Mouse (Mus musculus) testis, postnatal 10 days (tissue): ENCODE results near the gene Stum.
"Not testable (repeated sequence)": the region's sequence is repeated elsewhere in the genome, so short reads cannot be mapped to it uniquely, and the experiment has no call there.

Experiments used
- DNase-seq: peaks from one replicate; pipeline ENCODE4 v3.0.0; 2021; ENCODE audit warnings: low spot score

The Stum gene

GRCm38 (mm10) chr1:180404706-180405105 lies 78.6 kb downstream of the Stum start:
- DNase-seq: no peak

GRCm38 (mm10) chr1:180403694-180404606 lies 79.4 kb downstream of the Stum start:
- no peak for DNase-seq

- DNase-seq: no peak
Measured at GRCm38 (mm10) chr1:180403357-180403693, 80.0 kb downstream of the Stum start.

- DNase-seq: no peak
Measured at GRCm38 (mm10) chr1:180402481-180403081, 80.7 kb downstream of the Stum start.

DNA sequence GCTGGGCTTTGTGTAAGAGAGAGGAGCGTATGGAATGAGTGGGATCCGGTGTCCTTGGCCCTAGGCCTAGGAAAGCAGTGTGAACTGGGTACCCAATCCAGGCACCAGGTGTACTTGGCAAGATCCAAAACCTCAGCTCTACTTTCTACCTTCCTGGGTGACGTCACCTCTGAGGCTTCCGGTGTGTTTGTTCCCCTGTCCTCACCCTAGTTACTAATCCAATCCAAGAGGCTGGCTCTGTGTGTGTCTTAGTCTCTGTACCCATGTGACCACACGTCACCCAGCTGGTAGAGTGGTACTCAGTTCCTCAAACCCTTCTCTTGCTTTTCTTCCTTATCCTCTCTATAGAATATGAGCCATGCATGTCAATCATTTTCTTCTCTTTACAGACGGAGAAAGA lies 81.6 kb downstream of the Stum start:
- no peak for DNase-seq

DNA sequence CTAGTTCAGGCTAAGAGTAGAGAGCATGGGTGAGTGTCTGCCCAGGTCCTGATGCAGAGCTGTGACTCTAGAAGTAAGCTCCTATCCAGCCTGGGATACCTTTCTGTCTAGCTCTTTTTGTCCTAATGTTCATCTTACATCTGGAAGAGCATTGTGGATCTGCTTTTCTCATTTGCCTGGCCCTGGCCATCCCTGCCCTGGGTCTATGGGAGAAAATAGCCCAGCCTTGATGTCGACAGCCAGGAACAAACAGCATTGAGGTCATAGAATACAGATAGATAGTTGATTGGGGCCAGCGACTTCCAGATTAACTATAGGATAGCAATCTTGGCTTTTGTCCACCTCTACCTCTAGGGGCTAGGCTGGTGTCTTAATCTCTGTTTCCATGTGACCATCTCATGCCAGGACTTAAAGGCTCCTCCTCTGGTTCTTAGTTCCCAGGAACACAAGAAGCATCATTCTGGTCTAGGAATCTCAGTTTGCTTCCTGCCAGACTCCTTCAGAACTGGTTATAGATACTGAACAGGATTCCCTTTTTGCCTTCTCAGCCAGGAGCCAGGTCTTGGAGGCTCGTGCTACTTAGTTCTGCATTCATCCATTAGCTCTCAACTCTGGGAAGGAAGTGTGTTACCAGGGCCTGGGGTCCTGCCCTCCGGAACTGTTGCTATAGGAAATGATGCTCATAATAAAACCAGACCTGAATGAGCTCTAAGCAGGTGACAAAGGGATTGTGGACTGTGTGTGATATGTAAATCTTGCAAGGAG lies 82.4 kb downstream of the Stum start:
- no peak for DNase-seq

DNA sequence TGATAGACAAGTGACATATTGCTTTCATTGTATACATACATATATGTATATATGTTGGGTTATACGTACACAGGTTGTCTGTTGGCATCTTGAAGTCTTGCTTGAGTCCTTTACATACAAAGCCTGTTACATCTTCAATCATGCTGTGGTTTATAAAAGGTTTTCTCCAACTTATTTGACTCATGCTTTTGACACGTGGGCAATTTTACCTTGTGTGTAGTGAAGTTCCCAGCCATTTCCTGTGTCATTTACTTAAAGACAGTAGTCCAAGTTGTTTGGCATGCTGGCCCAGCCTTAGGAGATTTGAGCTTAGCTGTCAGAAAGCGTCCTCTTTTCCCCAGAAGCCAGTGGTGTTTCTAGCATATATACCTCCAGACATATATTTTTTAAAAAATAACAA lies 84.9 kb downstream of the Stum start:
- no peak for DNase-seq

DNA sequence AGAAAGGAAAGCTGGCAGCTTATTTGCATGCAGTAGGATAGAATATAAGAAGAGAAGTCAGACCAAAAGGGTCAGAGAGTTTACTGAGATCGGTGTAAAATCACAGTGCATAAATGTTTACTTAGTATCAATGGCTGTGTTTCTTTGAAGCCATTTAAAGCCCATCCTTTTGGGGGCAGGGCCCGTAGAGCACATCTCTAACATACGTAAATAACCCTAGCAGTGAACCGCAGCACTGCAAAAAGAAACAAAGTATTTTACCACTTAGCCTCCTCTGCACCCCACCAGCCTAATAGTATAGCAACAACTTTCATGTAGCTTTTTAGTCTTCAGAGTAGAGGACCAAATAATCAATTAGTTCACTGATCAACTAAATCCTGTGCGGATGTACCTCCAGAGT lies 85.6 kb downstream of the Stum start:
- no peak for DNase-seq

DNA sequence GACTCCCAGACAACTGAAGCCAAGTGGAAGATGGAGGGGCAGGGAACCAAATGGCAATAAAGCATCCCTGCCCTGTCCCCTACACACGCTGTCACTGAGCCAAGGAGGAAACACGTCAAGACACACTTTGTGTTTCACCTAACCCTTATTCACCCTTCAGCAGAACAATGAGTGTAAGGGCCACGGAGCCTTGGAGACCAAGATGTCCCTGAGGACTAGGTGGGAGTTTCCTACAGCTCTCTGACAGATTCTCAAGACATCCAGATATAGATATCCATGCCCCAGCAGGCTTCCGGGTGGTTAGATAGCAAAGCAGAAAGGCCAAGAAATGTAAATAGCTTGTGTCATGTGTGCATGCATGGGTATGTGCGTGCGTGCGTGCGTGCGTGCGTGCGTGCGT lies 89.4 kb downstream of the Stum start:
- DNase-seq: no peak

DNA sequence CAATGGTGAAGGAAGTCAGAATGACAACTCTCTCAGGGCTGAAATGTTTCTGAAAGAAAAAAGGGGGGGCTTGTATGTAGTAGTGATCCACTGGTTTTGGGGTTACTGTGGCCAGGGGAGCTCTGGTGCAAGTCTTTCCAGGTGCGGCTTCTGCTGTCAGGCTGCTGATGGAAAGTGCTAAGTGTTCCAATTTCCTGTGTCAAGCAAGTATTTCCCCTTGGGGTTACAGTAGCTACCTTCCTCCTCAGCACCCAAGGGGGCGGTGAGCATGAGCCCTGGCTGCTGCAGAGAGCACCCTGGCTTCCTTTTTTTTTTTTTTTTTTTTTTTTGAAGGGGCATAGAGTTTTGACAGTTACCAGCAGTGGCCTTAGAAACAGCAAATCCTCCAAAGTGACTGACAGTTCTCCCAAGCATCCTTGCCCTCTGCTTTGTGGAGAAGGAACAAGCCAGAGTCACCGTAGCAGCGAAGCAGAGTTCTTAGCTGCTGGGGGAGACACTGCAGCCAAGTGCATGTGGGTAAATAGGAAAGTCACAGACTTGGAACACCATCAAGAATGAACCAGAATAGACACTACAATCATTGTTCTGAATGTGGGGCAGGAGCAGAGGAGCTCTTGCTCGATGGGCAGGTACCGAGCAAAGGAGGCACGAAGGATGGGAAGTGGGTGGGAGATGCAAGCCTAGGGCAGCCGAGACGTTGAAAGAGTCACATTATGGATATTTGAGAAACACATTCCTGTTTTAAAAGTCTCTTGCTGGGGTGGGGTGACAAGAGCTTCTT lies 90.1 kb downstream of the Stum start:
- no peak for DNase-seq

- no peak for DNase-seq
Measured at GRCm38 (mm10) chr1:180392137-180392798, 91.0 kb downstream of the Stum start.

DNA sequence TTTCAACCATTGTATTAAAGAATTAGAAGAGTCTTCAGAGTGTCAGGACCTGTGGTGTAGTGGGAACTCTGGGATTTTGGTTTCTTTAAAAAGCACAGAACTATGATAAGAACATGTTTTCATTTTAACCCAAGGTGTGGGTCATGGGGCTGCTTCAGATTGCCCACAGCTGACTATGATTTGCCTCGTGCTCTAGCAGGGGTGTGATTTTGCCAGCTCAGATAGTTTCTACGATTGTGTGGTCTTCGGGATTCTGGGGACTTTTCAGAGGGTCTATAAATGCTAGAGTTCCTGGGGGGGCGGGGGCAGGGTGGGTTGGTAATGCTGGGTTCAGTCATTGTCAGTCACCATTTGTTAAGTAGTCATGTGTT lies 91.7 kb downstream of the Stum start:
- DNase-seq: no peak

DNA sequence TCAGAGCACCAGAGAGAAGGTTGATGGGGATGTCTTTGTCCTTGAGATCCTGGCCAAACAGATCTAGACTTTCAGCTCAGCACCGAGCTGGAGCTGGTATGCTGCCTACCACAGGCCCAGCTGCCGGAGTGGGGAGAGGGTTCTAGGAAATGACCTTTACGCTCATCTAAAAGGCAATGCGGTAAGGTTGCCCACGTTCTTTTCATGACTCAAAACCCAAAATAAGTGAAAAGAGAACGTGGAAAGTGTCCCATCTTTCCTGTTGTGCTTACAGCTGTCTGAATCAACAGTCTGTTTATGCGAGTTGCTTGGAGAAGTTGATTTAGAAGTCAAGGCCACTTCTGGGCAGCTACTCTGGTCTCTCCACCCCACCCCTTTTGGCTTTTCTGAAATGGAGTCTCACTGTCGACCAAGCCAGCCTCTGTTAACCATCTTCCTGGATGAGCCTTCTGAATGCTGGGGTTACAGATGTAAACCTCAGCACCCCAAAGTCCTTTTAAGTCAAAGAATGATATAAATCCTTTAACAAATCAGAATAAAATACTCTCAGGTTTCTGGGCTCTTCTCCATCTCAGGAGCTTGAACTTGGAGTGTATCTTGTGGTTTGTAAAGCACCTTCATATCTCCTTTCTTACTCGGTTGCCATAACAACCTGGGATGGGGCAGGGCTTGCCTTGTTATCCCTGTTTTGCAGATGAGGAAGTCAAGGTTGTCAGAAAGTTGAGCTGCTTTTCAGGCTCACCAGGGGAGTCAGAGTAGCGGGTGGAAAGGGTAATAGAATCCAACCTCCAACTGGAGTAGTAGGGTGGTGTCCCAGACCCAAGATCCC lies 92.3 kb downstream of the Stum start:
- DNase-seq: no peak

DNA sequence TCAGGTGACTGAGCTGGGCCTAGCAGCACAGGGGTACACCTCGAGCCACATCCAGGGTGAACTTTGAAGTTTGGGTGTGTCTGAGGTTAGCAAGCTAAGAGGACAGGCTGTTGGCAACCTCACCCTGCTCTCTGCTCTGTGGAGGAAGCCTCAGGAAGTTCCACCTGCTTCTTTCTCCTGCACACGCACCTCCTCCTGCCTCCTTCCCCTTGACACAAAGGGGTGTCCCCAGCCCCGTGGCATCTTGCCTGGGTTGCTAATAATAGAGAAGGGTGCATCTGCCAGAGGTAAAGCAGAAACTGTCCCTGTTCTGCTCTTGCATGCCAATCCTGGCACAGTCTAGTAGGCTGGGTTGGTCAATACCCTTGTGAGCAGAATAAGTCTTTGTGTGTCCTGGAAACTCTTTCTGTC lies 93.0 kb downstream of the Stum start:
- no peak for DNase-seq

- not testable (repeated sequence) for DNase-seq
Measured at GRCm38 (mm10) chr1:180389213-180389760, 94.0 kb downstream of the Stum start.

DNA sequence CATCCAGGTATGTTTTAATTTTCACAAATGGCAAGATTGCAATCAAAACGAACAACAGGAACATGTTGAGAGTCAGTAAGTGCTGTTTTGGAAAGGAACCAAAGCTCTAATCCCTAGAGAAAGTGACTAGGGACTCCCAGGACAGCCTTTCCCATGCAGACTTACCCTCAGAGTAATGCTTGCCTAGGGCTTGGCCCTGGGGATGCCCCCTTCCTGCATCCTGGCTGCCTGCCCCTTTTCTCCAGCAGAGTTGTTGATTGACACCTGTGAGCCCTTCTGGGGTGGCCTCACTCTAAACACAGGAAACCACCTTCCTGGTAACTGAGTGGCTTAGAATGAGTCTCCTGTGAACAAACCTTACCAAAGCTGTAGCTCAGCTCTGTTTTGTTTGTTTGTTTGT lies 94.8 kb downstream of the Stum start:
- DNase-seq: no peak

DNA sequence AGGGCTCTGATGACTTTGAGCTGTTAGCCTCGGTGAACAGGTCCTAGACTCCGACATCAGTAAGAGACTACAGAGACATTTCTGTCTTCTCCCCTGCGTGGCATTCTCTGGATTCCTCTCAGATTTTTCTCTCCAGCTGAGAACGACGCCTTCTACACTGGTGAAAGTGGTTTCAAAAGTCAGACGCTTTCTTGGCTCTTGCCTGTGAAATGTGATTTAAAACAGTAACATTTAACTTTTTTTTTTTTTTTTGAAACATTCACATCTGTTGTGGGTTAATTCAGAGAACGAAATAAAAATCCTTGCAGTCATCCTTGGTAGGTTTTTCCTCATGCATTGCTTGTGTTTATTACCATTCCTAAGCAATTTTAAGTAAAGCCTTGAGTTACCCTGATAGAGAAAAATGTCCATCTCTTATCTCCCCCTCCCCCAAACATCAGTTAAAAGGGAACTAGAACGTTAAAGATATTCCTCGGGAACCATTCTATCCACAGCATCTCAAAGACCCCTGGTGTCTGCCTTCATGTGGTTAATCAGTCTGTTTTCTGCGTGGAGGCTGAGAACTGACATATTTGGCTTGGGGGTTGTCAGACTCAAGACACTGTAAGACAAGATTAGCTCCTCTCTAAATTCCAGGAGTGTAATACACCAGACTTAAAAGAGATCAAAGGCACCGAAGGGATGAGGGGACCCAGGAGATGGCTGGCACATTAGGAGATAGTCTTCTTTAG lies 95.4 kb downstream of the Stum start:
- DNase-seq: no peak

- peak; percentile 98 for DNase-seq
Measured at GRCm38 (mm10) chr1:180386951-180387749, 96.2 kb downstream of the Stum start.

DNA sequence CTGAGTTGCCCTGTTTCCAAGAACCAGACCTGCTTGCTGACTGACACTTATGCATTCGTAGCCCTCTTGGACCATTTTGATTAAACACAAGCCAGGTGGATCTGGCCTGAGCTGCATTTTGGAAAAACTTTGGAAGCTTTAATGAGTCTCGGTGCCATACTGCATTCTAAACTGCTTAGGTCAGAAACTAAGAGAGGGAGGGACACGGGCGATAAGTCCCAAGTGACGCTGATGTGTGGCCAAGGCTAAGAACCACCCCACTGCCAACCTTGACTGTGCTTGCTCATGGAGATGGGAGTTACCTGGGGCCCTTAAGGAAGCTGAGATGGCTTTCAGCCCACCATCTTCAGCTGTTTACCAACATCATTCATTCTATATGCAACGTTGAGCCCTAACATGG lies 98.0 kb downstream of the Stum start:
- no peak for DNase-seq
